Mouse (Mus musculus) midbrain, postnatal 0 days (tissue): ENCODE data around the gene Fancl. TPM values are rescaled to one million over a fixed set of nuclear protein-coding genes. Genes with fewer than 3 reads are reported as not detected.
A peak's percentile ranks its signal among the peaks of the same experiment; 100 is the strongest.

Source experiments
- ATAC-seq: fragments of 200-750 bp; cut with Nextera tagmentation; 2 replicates; pipeline ENCODE4 v1.8.0; 2017; ENCODE audit warnings: moderate number of reproducible peaks, mild to moderate bottlenecking, moderate TSS enrichment, moderate library complexity; ENCODE audit not compliant: low FRiP score
- DNase-seq: peaks from one replicate; pipeline ENCODE4 v3.0.0-alpha.2; 2015; ENCODE audit warnings: low spot score
- H3K27ac ChIP-seq: fragments of 300-500 bp; sonication (generic); 2 replicates; pipeline ENCODE4 v1.5.1; 2014; ENCODE audit warnings: low read depth, mild to moderate bottlenecking, low read length, mixed read lengths
- H3K27me3 ChIP-seq: fragments of 300-500 bp; sonication (generic); 2 replicates; pipeline ENCODE4 v1.6.1; 2014; ENCODE audit warnings: low read length, control low read depth, mixed read lengths; ENCODE audit not compliant: insufficient read depth
- H3K36me3 ChIP-seq: fragments of 300-500 bp; sonication (generic); 2 replicates; pipeline ENCODE4 v1.6.1; 2014; ENCODE audit warnings: low read length, control low read depth, mixed read lengths; ENCODE audit not compliant: insufficient read depth
- H3K4me1 ChIP-seq: fragments of 300-500 bp; sonication (generic); 2 replicates; pipeline ENCODE4 v1.6.1; 2014; ENCODE audit warnings: mild to moderate bottlenecking, control low read depth, antibody characterized with exemption, low read length, mixed read lengths; ENCODE audit not compliant: insufficient read depth
- H3K4me2 ChIP-seq: fragments of 300-500 bp; sonication (generic); 2 replicates; pipeline ENCODE4 v1.6.1; 2014; ENCODE audit warnings: low read depth, mild to moderate bottlenecking, low read length, mixed read lengths; ENCODE audit not compliant: poor library complexity, severe bottlenecking
- H3K4me3 ChIP-seq: fragments of 300-500 bp; sonication (generic); 2 replicates; pipeline ENCODE4 v1.5.1; 2014; ENCODE audit warnings: low read depth, mild to moderate bottlenecking, low read length, moderate library complexity
- H3K9ac ChIP-seq: fragments of 300-500 bp; sonication (generic); replicated peaks from 2 replicates; pipeline ENCODE4 v1.6.1; 2014; ENCODE audit warnings: mild to moderate bottlenecking, low read length, moderate library complexity, mixed read lengths; ENCODE audit not compliant: poor library complexity, severe bottlenecking
- H3K9me3 ChIP-seq: fragments of 300-500 bp; sonication (generic); 2 replicates; pipeline ENCODE4 v1.6.1; 2016; ENCODE audit warnings: low read length, control low read depth
- CTCF ChIP-seq: IDR thresholded peaks from 2 replicates; pipeline ENCODE4 v1.5.1; 2016; ENCODE audit warnings: antibody characterized with exemption, mild to moderate bottlenecking
- WGBS: fragments of 180-500 bp; shearing (Covaris S2); extraction: QIAGEN DNeasy Blood & Tissue Kit; methylation state at CpG from one replicate; pipeline ENCODE4 v1.1.7; 2014; 5-methylcytosine and 5-hydroxymethylcytosine counted together
- polyA plus RNA-seq: library from polyadenylated mRNA; unstranded; fragments of >200 nt; fragmentation: Nextera tagmentation; extraction: Ambion mirVana; gene quantifications from 2 replicates; pipeline ENCODE4 v1.2.1, GENCODE M21; 2015
- total RNA-seq: library from RNA; depleted of rRNA; stranded (reverse); fragments of >200 nt; gene quantifications from 2 replicates; pipeline ENCODE4 v1.2.3, GENCODE M21; 2014; rRNA removed

The Fancl gene
- total and polyA plus RNA-seq, 2 experiments from 2014 or later: 12.7 to 15.9 TPM

GRCm38 (mm10) chr11:26495951-26496350 is 110.0 kb downstream of the Fancl start:
- WGBS: 86% methylated on average over 5 of the region's 5 CpGs
- H3K4me2 ChIP-seq: no peak overlapping the region
- no peaks in the 10 kb centered on the region for H3K27me3 ChIP-seq
- no peak overlapping the region for H3K9ac ChIP-seq
- H3K4me3 ChIP-seq: no peak overlapping the region
- DNase-seq (no peak), ATAC-seq (no peak)
- no peak for TF ChIP-seq CTCF
- H3K4me1 ChIP-seq: no peaks in the 10 kb centered on the region
- no peaks in the 10 kb centered on the region for H3K9me3 ChIP-seq
- H3K36me3 ChIP-seq: no peaks in the 10 kb centered on the region
- no peak overlapping the region for H3K27ac ChIP-seq

DNA sequence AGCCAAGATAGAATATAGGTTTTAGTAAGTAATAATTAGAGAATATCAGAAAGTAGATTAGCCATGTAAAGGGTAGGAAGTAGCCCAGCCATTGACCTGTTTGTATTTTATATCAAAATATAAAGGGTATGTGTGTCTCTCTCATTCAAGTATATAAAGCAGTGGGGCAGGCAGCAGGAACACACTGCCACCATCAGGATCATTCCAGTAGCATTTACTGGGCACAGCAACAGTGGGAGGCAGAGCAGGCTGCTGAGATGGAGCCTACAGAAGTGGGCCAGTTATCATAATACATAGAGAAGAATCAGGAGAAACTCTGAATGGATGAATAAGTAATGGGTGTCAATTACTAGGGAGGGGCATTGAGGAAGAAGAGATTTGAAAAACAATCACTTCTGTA is 127.7 kb downstream of the Fancl start:
- Histone ChIP-seq H3K4me1 (no peaks in the 10 kb centered on the region), H3K9me3 (no peaks in the 10 kb centered on the region), H3K36me3 (no peaks in the 10 kb centered on the region), H3K4me2 (no peak overlapping the region), H3K27me3 (no peaks in the 10 kb centered on the region), H3K27ac (no peak overlapping the region), H3K4me3 (no peak overlapping the region), H3K9ac (no peak overlapping the region)
- peak; percentile 47 for TF ChIP-seq CTCF
- ATAC-seq: no peak
- DNase-seq: no peak

GRCm38 (mm10) chr11:26516086-26516485 is 130.2 kb downstream of the Fancl start:
- H3K4me3 ChIP-seq: no peak overlapping the region
- no peak overlapping the region for H3K27ac ChIP-seq
- no peaks in the 10 kb centered on the region for H3K4me1 ChIP-seq
- DNase-seq (no peak), ATAC-seq (no peak)
- no peaks in the 10 kb centered on the region for H3K36me3 ChIP-seq
- WGBS: 73% methylated on average over 2 of the region's 2 CpGs
- H3K9ac ChIP-seq: no peak overlapping the region
- no peak overlapping the region for H3K4me2 ChIP-seq
- no peaks in the 10 kb centered on the region for H3K27me3 ChIP-seq
- no peak for TF ChIP-seq CTCF
- H3K9me3 ChIP-seq: no peaks in the 10 kb centered on the region

GRCm38 (mm10) chr11:26518991-26519390 is 133.1 kb downstream of the Fancl start:
- TF ChIP-seq CTCF: no peak
- Histone ChIP-seq H3K36me3 (no peaks in the 10 kb centered on the region), H3K9me3 (no peaks in the 10 kb centered on the region), H3K4me1 (no peaks in the 10 kb centered on the region), H3K9ac (no peak overlapping the region), H3K4me3 (no peak overlapping the region), H3K27me3 (no peaks in the 10 kb centered on the region), H3K4me2 (no peak overlapping the region), H3K27ac (no peak overlapping the region)
- ATAC-seq (no peak), DNase-seq (no peak)
- WGBS: 82% methylated on average over 3 of the region's 3 CpGs

Other genes starting within 250 kb of the Fancl start
- gene 5730522E02Rik, start 175.4 kb upstream of the Fancl start, total RNA-seq: 3.4 and 5.6 TPM in 2 replicates
- gene 5730522E02Rik, start 175.4 kb upstream of the Fancl start, polyA plus RNA-seq: 12.7 and 14.2 TPM in 2 replicates
- gene Gm6899, start 207.1 kb downstream of the Fancl start, total RNA-seq: not detected in 2 replicates
- gene Gm6899, start 207.1 kb downstream of the Fancl start, polyA plus RNA-seq: not detected in 2 replicates
- 0.99 and 2.6 TPM in 2 replicates for gene Vrk2, start 207.9 kb downstream of the Fancl start, total RNA-seq
- gene Vrk2, start 207.9 kb downstream of the Fancl start, polyA plus RNA-seq: 1.9 and 2.1 TPM in 2 replicates